Mouse (Mus musculus): ENCODE results near the gene Hunk. TPM values are rescaled to one million over a fixed set of nuclear protein-coding genes. Genes with fewer than 3 reads are reported as not detected.

Gene Hunk
- polyA plus RNA-seq, 1 experiment from 2014 or later: 7.1 TPM

DNA sequence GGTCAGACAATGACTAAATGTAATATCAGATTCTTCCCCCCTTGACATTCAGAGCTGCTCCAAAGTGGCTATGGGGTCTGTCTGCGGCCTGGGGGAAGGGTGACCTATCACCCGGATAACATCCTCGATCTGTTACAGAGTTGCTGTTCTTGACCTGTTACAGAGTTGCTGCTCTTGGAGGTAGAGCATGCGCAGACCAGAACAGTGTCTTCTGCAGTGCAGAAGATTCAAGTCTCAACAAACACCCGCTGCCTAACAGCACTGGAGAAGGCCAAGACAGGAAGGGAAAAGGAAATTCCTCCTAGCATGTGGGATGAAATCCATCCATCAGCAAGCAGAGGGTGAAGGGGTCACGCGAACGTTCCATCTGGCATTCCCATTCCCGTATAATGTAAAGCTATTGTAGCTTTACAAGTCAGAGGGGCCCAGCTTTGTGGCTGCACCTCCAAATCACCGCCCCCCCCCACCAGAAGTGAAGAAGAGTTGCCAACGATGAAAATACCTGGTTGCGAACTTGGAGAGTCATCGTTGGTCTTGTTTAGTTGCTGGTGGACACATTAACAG lies 133.0 kb downstream of the Hunk start:
- ATAC-seq (ENCODE audit: low FRiP score, low read depth): no peak
- H3K4me1 ChIP-seq (replicated peaks): peaks cover 31% of the 10 kb centered on the region
- H3K4me2 ChIP-seq: no peak overlapping the region
- H3K9ac ChIP-seq: no peak overlapping the region
- no peaks in the 10 kb centered on the region for H3K36me3 ChIP-seq
- no peak overlapping the region for H3K27ac ChIP-seq (replicated peaks)
- H3K9me3 ChIP-seq: no peaks in the 10 kb centered on the region
- H3K27me3 ChIP-seq: no peaks in the 10 kb centered on the region
- WGBS: 71% methylated on average over 13 of the region's 13 CpGs
- H3K4me3 ChIP-seq: no peak overlapping the region

DNA sequence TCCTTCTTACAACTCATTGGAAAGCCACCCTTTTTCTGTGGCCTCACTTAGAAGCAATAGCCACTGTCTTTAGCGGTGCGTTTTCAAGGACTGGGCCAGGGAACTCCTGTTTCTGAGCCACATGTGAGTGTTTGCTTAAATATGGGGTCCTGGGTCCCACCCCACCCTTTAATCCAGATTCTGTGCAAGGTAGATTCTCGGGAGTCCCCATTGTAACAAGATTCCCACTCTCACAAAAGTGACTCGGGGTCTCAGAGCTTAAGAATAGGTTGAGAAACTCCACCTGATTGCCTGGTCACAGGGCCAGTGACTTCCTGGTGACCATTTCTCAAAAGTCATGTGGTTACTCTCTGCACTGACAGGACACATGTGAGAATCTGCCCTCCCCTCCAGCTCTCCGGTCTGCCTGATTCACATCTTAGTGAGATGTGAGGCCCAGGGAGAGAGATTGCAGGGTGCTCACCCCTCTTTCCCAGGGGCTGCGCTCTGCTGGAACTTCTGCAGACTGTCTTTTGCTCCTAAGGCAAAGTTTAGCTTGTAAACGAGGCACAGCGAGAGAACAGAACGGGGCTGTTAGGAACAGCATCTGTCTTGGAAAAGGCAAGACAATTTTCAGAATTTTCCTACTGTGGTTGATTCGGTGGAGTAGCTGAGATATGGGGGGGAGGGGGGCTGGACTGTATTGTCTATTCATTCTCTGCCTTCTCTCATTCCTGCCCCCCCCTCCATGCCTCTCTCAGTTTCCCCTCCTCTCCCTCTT lies 135.6 kb downstream of the Hunk start:
- H3K4me1 ChIP-seq (replicated peaks): peaks cover 31% of the 10 kb centered on the region
- H3K4me2 ChIP-seq: no peak overlapping the region
- no peaks in the 10 kb centered on the region for H3K27me3 ChIP-seq
- 11% methylated on average over 10 of the region's 10 CpGs for WGBS
- H3K9ac ChIP-seq: no peak overlapping the region
- no peak overlapping the region for H3K4me3 ChIP-seq
- peak; percentile 32 for ATAC-seq (ENCODE audit: low FRiP score, low read depth)
- no peaks in the 10 kb centered on the region for H3K9me3 ChIP-seq
- H3K27ac ChIP-seq (replicated peaks): peak overlapping the region; percentile 46
- no peaks in the 10 kb centered on the region for H3K36me3 ChIP-seq

DNA sequence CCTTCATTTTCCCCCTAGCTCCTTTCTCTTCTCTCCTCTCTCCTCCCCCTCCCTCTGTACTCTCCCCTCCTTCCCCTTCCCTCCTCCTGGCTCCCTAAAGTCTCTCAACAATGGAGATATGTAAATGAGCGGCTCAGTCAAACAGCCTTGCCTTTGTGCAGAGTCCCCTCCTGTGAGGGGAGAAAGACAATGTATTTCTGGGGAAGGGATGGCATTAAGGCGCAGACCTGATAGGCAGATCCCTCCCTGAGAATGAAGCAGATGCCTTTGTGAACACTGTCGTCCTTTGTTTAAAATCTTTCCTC lies 136.1 kb downstream of the Hunk start:
- 10% methylated on average over 3 of the region's 3 CpGs for WGBS

DNA sequence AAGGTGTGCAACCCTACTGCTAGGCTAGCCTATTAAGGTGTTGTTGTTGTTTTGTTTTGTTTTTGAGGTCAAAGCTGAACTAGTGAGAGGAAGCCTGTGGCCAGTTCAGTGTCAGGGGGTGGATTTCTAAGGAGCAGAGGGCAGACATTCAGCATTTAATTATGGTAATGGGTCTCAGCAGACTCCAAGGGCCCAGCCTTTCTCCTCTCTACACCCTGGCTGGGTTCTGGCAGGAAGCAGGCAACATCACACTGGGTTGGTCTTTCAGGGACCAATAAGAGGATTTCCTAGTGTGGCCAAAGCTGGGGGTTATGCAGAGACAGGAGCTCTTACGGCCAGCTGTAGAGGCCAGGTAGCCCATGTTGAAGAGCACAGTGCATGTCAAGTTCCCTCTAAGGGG lies 136.8 kb downstream of the Hunk start:
- Histone ChIP-seq H3K36me3 (no peaks in the 10 kb centered on the region), H3K27me3 (no peaks in the 10 kb centered on the region), H3K4me3 (no peak overlapping the region), H3K9me3 (no peaks in the 10 kb centered on the region), H3K4me1 (replicated peaks) (peaks cover 30% of the 10 kb centered on the region), H3K27ac (replicated peaks) (peak overlapping the region; percentile 40; the same call in 1 of the 2 replicates), H3K9ac (no peak overlapping the region), H3K4me2 (no peak overlapping the region)
- WGBS: 24% methylated on average over 1 of the region's 1 CpGs
- no peak for ATAC-seq (ENCODE audit: low FRiP score, low read depth)

More for the DNA sequence above, 136.1 kb downstream of the Hunk start:
- no peaks in the 10 kb centered on the region for H3K36me3 ChIP-seq
- no peaks in the 10 kb centered on the region for H3K9me3 ChIP-seq
- no peaks in the 10 kb centered on the region for H3K27me3 ChIP-seq
- H3K4me3 ChIP-seq: no peak overlapping the region
- peak; percentile 80 for ATAC-seq (ENCODE audit: low FRiP score, low read depth)
- no peak overlapping the region for H3K4me2 ChIP-seq
- peaks cover 31% of the 10 kb centered on the region for H3K4me1 ChIP-seq (replicated peaks)
- H3K27ac ChIP-seq (replicated peaks): peak overlapping the region; percentile 46
- H3K9ac ChIP-seq: no peak overlapping the region

- WGBS: 42% methylated on average over 6 of the region's 6 CpGs
- no peak overlapping the region for H3K9ac ChIP-seq
- no peak for ATAC-seq (ENCODE audit: low FRiP score, low read depth)
Observed at GRCm38 (mm10) chr16:90523373-90523772, 137.6 kb downstream of the Hunk start.

GRCm38 (mm10) chr16:90523894-90524293 lies 138.1 kb downstream of the Hunk start:
- H3K4me2 ChIP-seq: no peak overlapping the region
- H3K4me3 ChIP-seq: no peak overlapping the region
- no peak for ATAC-seq (ENCODE audit: low FRiP score, low read depth)
- H3K4me1 ChIP-seq (replicated peaks): peaks cover 18% of the 10 kb centered on the region
- 94% methylated on average over 18 of the region's 18 CpGs for WGBS
- no peaks in the 10 kb centered on the region for H3K9me3 ChIP-seq
- H3K9ac ChIP-seq: no peak overlapping the region
- no peaks in the 10 kb centered on the region for H3K36me3 ChIP-seq
- H3K27ac ChIP-seq (replicated peaks): no peak overlapping the region
- H3K27me3 ChIP-seq: no peaks in the 10 kb centered on the region

More at GRCm38 (mm10) chr16:90523373-90523772, 137.6 kb downstream of the Hunk start:
- Histone ChIP-seq H3K9me3 (no peaks in the 10 kb centered on the region), H3K4me3 (no peak overlapping the region), H3K4me1 (replicated peaks) (peaks cover 24% of the 10 kb centered on the region), H3K27me3 (no peaks in the 10 kb centered on the region), H3K36me3 (no peaks in the 10 kb centered on the region), H3K4me2 (no peak overlapping the region), H3K27ac (replicated peaks) (no peak overlapping the region)

DNA sequence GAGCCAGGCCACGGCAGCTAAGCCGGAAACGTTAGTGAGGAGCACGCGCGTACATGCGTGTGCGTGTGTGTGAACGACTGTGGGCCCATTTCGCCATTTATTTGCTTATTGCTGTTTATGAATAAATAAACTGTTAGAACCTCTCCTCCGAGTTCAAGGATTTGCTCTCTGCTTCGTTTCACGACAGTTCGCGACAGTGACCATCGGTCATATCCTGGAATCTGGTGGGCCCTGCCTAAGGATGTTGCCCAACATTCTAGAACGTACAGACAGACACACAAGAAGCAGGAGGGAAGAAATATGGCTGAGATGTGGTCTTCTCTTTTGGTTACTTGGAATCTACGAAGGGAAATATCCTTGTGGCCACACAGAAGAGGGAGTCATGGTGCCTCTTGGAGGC lies 138.6 kb downstream of the Hunk start:
- Histone ChIP-seq H3K4me3 (no peak overlapping the region), H3K36me3 (no peaks in the 10 kb centered on the region), H3K9me3 (no peaks in the 10 kb centered on the region), H3K9ac (no peak overlapping the region), H3K27ac (replicated peaks) (no peak overlapping the region), H3K27me3 (no peaks in the 10 kb centered on the region), H3K4me2 (no peak overlapping the region), H3K4me1 (replicated peaks) (peaks cover 18% of the 10 kb centered on the region)
- WGBS: 97% methylated on average over 18 of the region's 18 CpGs
- ATAC-seq (ENCODE audit: low FRiP score, low read depth): no peak

DNA sequence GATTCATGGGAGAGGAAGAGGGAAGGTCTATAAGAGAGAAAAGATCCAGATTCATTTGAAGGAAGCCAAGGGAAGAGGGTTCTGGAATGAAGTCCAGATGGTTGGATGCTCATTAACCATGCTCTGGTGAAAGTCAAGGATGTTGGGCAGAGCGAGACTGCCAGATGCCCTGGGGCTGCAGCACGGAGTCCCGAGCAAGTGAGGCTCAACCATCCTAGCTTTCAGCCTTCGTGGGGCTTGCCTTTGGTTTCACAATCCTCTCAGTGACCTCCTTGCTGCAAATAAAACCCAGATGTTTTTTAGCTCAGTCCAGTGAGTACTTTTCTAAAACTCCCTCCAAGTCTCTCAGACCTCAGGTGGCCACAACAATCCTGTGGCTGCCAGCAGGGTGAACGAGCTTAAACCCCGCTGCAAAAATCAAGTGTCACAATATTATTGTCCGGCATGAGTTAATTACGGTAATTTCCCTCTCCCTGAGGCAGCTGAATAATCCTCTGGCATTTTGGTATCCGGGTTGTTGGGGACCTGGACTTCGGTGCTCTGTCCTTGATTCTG lies 147.4 kb downstream of the Hunk start:
- WGBS: 59% methylated on average over 10 of the region's 10 CpGs
- Histone ChIP-seq H3K4me3 (no peak overlapping the region), H3K36me3 (no peaks in the 10 kb centered on the region), H3K27me3 (no peaks in the 10 kb centered on the region), H3K4me2 (no peak overlapping the region), H3K9me3 (no peaks in the 10 kb centered on the region), H3K27ac (replicated peaks) (no peak overlapping the region), H3K4me1 (replicated peaks) (no peaks in the 10 kb centered on the region), H3K9ac (no peak overlapping the region)
- ATAC-seq (ENCODE audit: low FRiP score, low read depth): no peak

DNA sequence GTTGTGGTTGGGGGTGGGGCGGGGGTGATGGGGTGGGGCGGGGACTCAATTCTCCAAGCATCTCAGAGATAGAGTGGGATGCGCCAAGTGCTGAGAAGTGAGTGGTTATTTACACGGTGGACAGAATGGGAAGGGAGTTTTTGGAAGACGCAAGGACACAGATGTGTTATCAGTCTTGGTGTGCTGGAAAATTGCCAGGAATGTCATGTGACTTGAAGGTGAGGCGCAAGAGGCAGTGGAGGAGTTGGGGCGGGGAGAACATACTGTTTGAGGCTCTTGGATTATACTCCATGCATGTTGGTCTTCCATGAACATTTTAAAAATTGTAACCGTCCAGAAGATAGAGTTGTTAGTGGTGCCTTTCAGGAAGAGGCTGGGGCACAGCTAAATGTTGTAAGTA lies 148.8 kb downstream of the Hunk start:
- 83% methylated on average over 8 of the region's 8 CpGs for WGBS
- H3K9ac ChIP-seq: no peak overlapping the region
- no peaks in the 10 kb centered on the region for H3K27me3 ChIP-seq
- no peak overlapping the region for H3K4me2 ChIP-seq
- H3K36me3 ChIP-seq: no peaks in the 10 kb centered on the region
- H3K27ac ChIP-seq (replicated peaks): no peak overlapping the region
- H3K4me1 ChIP-seq (replicated peaks): no peaks in the 10 kb centered on the region
- no peak overlapping the region for H3K4me3 ChIP-seq
- H3K9me3 ChIP-seq: no peaks in the 10 kb centered on the region
- no peak for ATAC-seq (ENCODE audit: low FRiP score, low read depth)

GRCm38 (mm10) chr16:90538926-90539325 lies 153.1 kb downstream of the Hunk start:
- no peaks in the 10 kb centered on the region for H3K27me3 ChIP-seq
- no peak overlapping the region for H3K27ac ChIP-seq (replicated peaks)
- H3K4me1 ChIP-seq (replicated peaks): no peaks in the 10 kb centered on the region
- H3K4me3 ChIP-seq: no peak overlapping the region
- 75% methylated on average over 5 of the region's 5 CpGs for WGBS
- H3K9ac ChIP-seq: no peak overlapping the region
- H3K36me3 ChIP-seq: no peaks in the 10 kb centered on the region
- H3K4me2 ChIP-seq: no peak overlapping the region
- H3K9me3 ChIP-seq: no peaks in the 10 kb centered on the region
- ATAC-seq (ENCODE audit: low FRiP score, low read depth): no peak

GRCm38 (mm10) chr16:90541191-90541590 lies 155.4 kb downstream of the Hunk start:
- Histone ChIP-seq H3K27me3 (no peaks in the 10 kb centered on the region), H3K27ac (replicated peaks) (no peak overlapping the region), H3K4me3 (no peak overlapping the region), H3K9me3 (no peaks in the 10 kb centered on the region), H3K9ac (no peak overlapping the region), H3K36me3 (no peaks in the 10 kb centered on the region), H3K4me1 (replicated peaks) (no peaks in the 10 kb centered on the region), H3K4me2 (no peak overlapping the region)
- no peak for ATAC-seq (ENCODE audit: low FRiP score, low read depth)
- WGBS: 87% methylated on average over 2 of the region's 2 CpGs

- 65% methylated on average over 10 of the region's 10 CpGs for WGBS
Observed at GRCm38 (mm10) chr16:90542383-90542782, 156.6 kb downstream of the Hunk start.

More at GRCm38 (mm10) chr16:90542383-90542782, 156.6 kb downstream of the Hunk start:
- no peak for ATAC-seq (ENCODE audit: low FRiP score, low read depth)
- H3K9ac ChIP-seq: no peak overlapping the region
- H3K27ac ChIP-seq (replicated peaks): no peak overlapping the region
- H3K4me1 ChIP-seq (replicated peaks): no peaks in the 10 kb centered on the region
- H3K27me3 ChIP-seq: no peaks in the 10 kb centered on the region
- no peak overlapping the region for H3K4me3 ChIP-seq
- H3K4me2 ChIP-seq: no peak overlapping the region
- H3K36me3 ChIP-seq: no peaks in the 10 kb centered on the region
- no peaks in the 10 kb centered on the region for H3K9me3 ChIP-seq
